Mouse (Mus musculus) small intestine, adult 2 months (tissue): ENCODE data around the gene Mpv17l2.

Source experiments
- CTCF ChIP-seq: fragments of 200-500 bp; IDR thresholded peaks from 2 replicates; pipeline ENCODE4 v1.5.1; 2012; ENCODE audit warnings: low read depth, mild to moderate bottlenecking, control low read depth, inconsistent platforms, low read length, moderate library complexity, mixed read lengths; ENCODE audit not compliant: insufficient replicate concordance, insufficient read length; ENCODE audit errors: extremely low read depth
- POLR2A ChIP-seq: fragments of 200-500 bp; IDR thresholded peaks from 2 replicates; pipeline ENCODE4 v1.6.1; 2012; ENCODE audit warnings: low read depth, mild to moderate bottlenecking, control low read depth, inconsistent platforms, low read length, moderate library complexity

DNA sequence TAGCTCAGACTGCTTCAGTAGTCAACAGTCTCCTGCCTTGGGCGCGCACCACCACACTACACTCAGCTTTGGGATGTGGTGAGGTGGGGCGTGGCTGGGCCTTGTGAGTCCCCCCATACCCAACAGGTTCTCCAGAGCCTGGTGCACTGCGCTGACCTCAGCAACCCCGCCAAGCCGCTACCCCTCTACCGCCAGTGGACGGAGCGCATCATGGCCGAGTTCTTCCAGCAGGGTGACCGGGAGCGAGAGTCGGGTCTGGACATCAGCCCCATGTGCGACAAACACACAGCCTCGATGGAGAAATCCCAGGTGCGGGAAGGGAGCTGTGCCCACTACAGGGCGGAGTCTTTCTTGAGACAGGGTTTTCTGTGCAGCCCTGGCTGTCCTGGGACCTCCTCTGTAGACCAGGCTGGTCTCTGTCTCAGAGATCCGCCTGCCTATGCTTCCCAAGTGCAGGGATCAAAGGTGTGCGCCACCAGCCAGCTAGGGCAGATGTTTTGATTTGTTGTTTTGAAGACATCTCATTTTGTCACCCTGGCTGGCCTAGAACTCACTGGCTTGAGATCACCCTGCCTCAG lies 11.6 kb downstream of the Mpv17l2 start:
- TF ChIP-seq POLR2A (no peak), CTCF (no peak)
